Mouse (Mus musculus) myocyte (in vitro differentiated cells): ENCODE results near the gene Dnajb13. TPM values are rescaled to one million over a fixed set of nuclear protein-coding genes. Genes with fewer than 3 reads are reported as not detected.

Experiments used
- H3K27me3 ChIP-seq: one replicate; pipeline ENCODE4 v1.6.1; 2011; ENCODE audit not compliant: control insufficient read depth, insufficient read depth, insufficient read length
- H3K36me3 ChIP-seq: one replicate; pipeline ENCODE4 v1.6.1; 2011; ENCODE audit not compliant: control insufficient read depth, insufficient read depth
- H3K4me2 ChIP-seq: one replicate; pipeline ENCODE4 v1.6.1; 2011; ENCODE audit warnings: low read depth, control low read depth
- H3K4me3 ChIP-seq: one replicate; pipeline ENCODE4 v1.5.1; 2011; ENCODE audit warnings: mild to moderate bottlenecking, control low read depth, moderate library complexity
- H3K79me2 ChIP-seq: one replicate; pipeline ENCODE4 v1.6.1; 2011; ENCODE audit not compliant: control insufficient read depth, insufficient read depth
- H3ac ChIP-seq: one replicate; pipeline ENCODE4 v1.6.1; 2011; ENCODE audit not compliant: control insufficient read depth, insufficient read length
- CEBPB ChIP-seq: IDR thresholded peaks from 2 replicates; pipeline ENCODE4 v1.6.1; 2011; ENCODE audit warnings: mild to moderate bottlenecking, moderate library complexity; ENCODE audit not compliant: poor library complexity, insufficient read depth, severe bottlenecking
- E2F4 ChIP-seq: IDR thresholded peaks from one replicate; pipeline ENCODE4 v1.6.1; 2011; ENCODE audit warnings: mild to moderate bottlenecking, control low read depth, moderate library complexity; ENCODE audit not compliant: insufficient read depth
- MAX ChIP-seq: IDR thresholded peaks from one replicate; pipeline ENCODE4 v1.6.1; 2011; ENCODE audit warnings: low read depth, mild to moderate bottlenecking, control low read depth
- MYOD1 ChIP-seq, 3 experiments: IDR thresholded peaks; one replicate each; pipeline ENCODE4 v1.6.1; 2011; ENCODE audit warnings: control low read depth in 2 of 3, low read depth in 2 of 3, mild to moderate bottlenecking in 2 of 3, moderate library complexity in 1 of 3; ENCODE audit not compliant: insufficient read length in 2 of 3, control insufficient read depth in 1 of 3
- MYOG ChIP-seq, 3 experiments: IDR thresholded peaks; one replicate each; pipeline ENCODE4 v1.6.1; 2011; ENCODE audit warnings: control low read depth in 2 of 3, low read depth in 2 of 3, mild to moderate bottlenecking in 2 of 3; ENCODE audit not compliant: insufficient read length in 2 of 3, control insufficient read depth in 1 of 3, insufficient read depth in 1 of 3
- POLR2A ChIP-seq: IDR thresholded peaks from one replicate; pipeline ENCODE4 v1.6.1; 2011; ENCODE audit warnings: low read depth, mild to moderate bottlenecking, control low read depth, moderate library complexity; ENCODE audit not compliant: insufficient read length
- POLR2AphosphoS2 ChIP-seq: IDR thresholded peaks from one replicate; pipeline ENCODE4 v1.6.1; 2011; ENCODE audit warnings: low read depth, control low read depth; ENCODE audit not compliant: insufficient read length
- REST ChIP-seq: IDR thresholded peaks from one replicate; pipeline ENCODE4 v1.6.1; 2011; ENCODE audit warnings: mild to moderate bottlenecking, control low read depth, moderate library complexity; ENCODE audit not compliant: insufficient read depth, insufficient read length
- SRF ChIP-seq: IDR thresholded peaks from one replicate; pipeline ENCODE4 v1.6.1; 2011; ENCODE audit warnings: low read depth; ENCODE audit not compliant: control insufficient read depth, insufficient read length
- TCF12 ChIP-seq: IDR thresholded peaks from one replicate; pipeline ENCODE4 v1.6.1; 2011; ENCODE audit warnings: mild to moderate bottlenecking, control low read depth; ENCODE audit not compliant: poor library complexity, insufficient read depth, severe bottlenecking
- TCF3 ChIP-seq: IDR thresholded peaks from one replicate; pipeline ENCODE4 v1.6.1; 2011; ENCODE audit warnings: low read depth, control low read depth; ENCODE audit not compliant: insufficient read length
- USF1 ChIP-seq: IDR thresholded peaks from one replicate; pipeline ENCODE4 v1.6.1; 2011; ENCODE audit warnings: low read depth, mild to moderate bottlenecking, control low read depth, moderate library complexity
- polyA plus RNA-seq: library from polyadenylated mRNA; unstranded; fragments of >200 nt; fragmentation: generic; extraction: Trizol; gene quantifications from one replicate; pipeline ENCODE4 v1.2.1, GENCODE M21; 2012; ENCODE audit warnings: missing spikeins

The Dnajb13 gene
- polyA plus RNA-seq, 1 experiment = 0.46 TPM

DNA sequence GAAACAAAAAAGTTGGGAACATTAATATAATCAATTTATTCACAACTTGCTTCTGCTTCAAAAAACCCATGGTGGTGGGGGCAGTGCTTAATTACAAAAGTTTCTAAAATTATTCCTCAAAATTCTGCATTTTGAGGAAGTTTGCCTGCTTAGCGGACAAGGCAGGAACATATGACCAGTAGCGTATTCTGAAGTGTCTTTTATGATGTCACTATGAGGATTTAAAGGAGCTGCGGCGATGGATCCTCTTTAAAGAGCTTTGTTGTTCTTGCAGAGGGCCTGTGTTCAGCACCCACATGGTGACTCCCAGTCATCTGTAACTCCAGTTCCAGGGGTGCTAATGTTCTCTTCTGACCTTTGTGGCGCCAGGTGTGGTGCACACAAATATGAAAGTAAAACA lies 16.0 kb upstream of the Dnajb13 start:
- H3K27me3 ChIP-seq = no peaks in the 10 kb centered on the region
- H3K79me2 ChIP-seq = no peaks in the 10 kb centered on the region
- H3ac ChIP-seq = no peak overlapping the region
- H3K4me3 ChIP-seq = no peak overlapping the region
- H3K36me3 ChIP-seq = no peaks in the 10 kb centered on the region
- H3K4me2 ChIP-seq = no peak overlapping the region
- TF ChIP-seq USF1 = no peak
- no peak for TF ChIP-seq MYOG (IDR thresholded peaks at IDR 0.05; ENCODE audit: control insufficient read depth in 1 of 3, insufficient read depth in 1 of 3, insufficient read length in 2 of 3, low read depth in 2 of 3)
- no peak for TF ChIP-seq REST
- no peak for TF ChIP-seq MAX
- no peak for TF ChIP-seq TCF12
- TF ChIP-seq MYOD1 (IDR thresholded peaks at IDR 0.05; ENCODE audit: control insufficient read depth in 1 of 3, insufficient read length in 2 of 3, low read depth in 2 of 3) = no peak
- TF ChIP-seq POLR2A = no peak
- no peak for TF ChIP-seq E2F4
- no peak for TF ChIP-seq POLR2AphosphoS2
- TF ChIP-seq CEBPB = no peak
- TF ChIP-seq TCF3 = no peak
- TF ChIP-seq SRF = no peak

DNA sequence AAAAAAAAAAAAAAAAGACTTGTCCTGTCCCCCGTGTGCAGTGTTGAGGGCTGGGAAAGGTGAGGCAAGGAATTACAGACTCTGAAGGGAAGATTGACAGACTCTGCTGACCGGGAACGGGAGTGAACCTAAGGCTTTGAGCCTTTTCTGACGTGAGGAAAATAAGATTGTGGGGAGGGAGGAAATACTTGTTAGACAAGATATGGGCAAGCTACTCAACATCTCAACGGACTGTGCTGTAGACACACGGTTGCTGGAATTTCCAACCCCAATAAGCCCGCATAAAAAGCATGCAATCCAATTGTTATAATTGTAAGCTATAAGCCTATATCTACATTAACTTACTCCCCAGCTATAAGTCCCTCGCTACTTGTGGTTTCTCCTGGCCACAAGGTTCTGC lies 9.9 kb upstream of the Dnajb13 start:
- Histone ChIP-seq H3K4me3 (no peak overlapping the region), H3K4me2 (no peak overlapping the region), H3K27me3 (peaks cover 5% of the 10 kb centered on the region), H3K79me2 (no peaks in the 10 kb centered on the region), H3K36me3 (no peaks in the 10 kb centered on the region), H3ac (no peak overlapping the region)
- no peak for TF ChIP-seq TCF3
- TF ChIP-seq REST = no peak
- TF ChIP-seq MYOD1 (IDR thresholded peaks at IDR 0.05; ENCODE audit: control insufficient read depth in 1 of 3, insufficient read length in 2 of 3, low read depth in 2 of 3) = no peak
- no peak for TF ChIP-seq CEBPB
- no peak for TF ChIP-seq MAX
- TF ChIP-seq TCF12 = no peak
- TF ChIP-seq POLR2AphosphoS2 = no peak
- TF ChIP-seq POLR2A = no peak
- no peak for TF ChIP-seq USF1
- no peak for TF ChIP-seq SRF
- no peak for TF ChIP-seq E2F4
- TF ChIP-seq MYOG (IDR thresholded peaks at IDR 0.05; ENCODE audit: control insufficient read depth in 1 of 3, insufficient read depth in 1 of 3, insufficient read length in 2 of 3, low read depth in 2 of 3) = no peak

DNA sequence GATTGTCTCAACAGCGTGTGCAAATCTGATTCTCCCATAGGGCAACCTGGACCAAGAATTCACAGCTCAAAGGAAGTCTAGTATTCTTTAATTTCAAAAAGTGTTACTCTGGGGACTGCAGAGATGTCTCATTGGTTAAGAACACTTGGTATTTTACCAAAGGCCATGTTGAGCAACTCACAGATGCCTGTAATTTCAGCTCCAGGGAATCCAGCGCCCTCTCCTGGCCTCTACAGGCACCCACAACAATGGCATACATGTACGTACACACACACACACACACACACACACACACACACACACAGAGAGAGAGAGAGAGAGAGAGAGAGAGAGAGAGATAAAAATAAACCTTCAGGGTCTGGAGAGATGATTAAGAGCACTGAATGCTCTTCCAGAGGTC lies 7.5 kb upstream of the Dnajb13 start:
- Histone ChIP-seq H3K4me3 (no peak overlapping the region), H3K27me3 (peaks cover 5% of the 10 kb centered on the region), H3ac (no peak overlapping the region), H3K4me2 (no peak overlapping the region), H3K36me3 (no peaks in the 10 kb centered on the region), H3K79me2 (no peaks in the 10 kb centered on the region)
- TF ChIP-seq E2F4 (no peak), TCF3 (no peak), SRF (no peak), MYOD1 (IDR thresholded peaks at IDR 0.05; ENCODE audit: control insufficient read depth in 1 of 3, insufficient read length in 2 of 3, low read depth in 2 of 3) (no peak), REST (no peak), TCF12 (no peak), MAX (no peak), POLR2AphosphoS2 (no peak), USF1 (no peak), CEBPB (no peak)

DNA sequence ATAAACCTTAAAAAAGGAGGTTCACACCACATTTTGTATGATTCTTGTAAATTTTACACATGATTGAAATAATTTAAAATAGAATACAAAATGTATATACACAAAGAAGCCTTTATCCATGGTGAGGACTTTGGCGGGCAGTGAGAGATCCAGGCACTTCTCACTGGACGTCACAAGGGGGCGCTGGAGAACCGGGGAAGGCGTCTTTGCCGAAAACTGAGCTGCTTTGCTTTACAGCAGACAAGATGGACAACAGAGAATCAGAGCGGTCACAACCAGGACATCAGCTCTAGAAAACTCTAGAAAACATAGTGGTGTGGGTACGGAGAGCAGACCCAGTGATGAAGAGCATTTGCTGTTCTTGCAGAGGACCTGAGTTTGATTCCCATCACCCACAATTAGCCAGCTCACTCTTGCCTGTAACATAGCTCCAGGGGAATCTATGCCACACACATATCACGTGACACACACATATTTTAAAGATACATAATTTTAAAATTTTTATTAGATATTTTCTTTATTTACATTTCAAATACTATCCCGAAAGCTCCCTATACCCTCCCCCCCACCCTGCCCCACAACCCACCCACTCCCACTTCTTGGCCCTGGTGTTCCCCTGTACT lies 6.0 kb upstream of the Dnajb13 start:
- Histone ChIP-seq H3K36me3 (no peaks in the 10 kb centered on the region), H3K4me2 (peak overlapping the region; percentile 55), H3K27me3 (peaks cover 5% of the 10 kb centered on the region), H3K79me2 (no peaks in the 10 kb centered on the region), H3ac (no peak overlapping the region), H3K4me3 (no peak overlapping the region)
- TF ChIP-seq USF1 (peak; percentile 35), POLR2AphosphoS2 (no peak)

DNA sequence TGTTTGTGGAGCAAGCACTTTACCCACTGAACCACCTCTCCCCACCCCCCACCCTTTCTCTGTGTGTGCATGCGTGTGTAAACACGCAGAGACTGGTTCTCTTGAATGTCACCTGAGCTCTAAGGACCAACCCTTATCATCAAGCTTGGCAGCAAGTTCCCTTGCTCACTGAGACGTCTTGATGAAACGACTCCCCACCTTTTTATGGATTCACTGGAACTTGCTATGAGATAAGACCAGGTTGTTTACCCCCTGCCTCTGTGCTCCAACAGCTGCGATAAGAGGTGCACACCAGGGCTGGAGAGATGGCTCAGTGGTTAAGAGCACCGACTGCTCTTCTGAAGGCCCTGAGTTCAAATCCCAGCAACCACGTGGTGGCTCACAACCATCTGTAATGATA lies 5.4 kb upstream of the Dnajb13 start:
- Histone ChIP-seq H3K79me2 (no peaks in the 10 kb centered on the region), H3ac (no peak overlapping the region), H3K36me3 (no peaks in the 10 kb centered on the region), H3K4me3 (no peak overlapping the region), H3K4me2 (no peak overlapping the region), H3K27me3 (peaks cover 5% of the 10 kb centered on the region)
- no peak for TF ChIP-seq TCF12
- no peak for TF ChIP-seq CEBPB
- TF ChIP-seq REST = no peak
- no peak for TF ChIP-seq MYOD1 (IDR thresholded peaks at IDR 0.05; ENCODE audit: control insufficient read depth in 1 of 3, insufficient read length in 2 of 3, low read depth in 2 of 3)
- no peak for TF ChIP-seq USF1
- TF ChIP-seq MYOG (IDR thresholded peaks at IDR 0.05; ENCODE audit: control insufficient read depth in 1 of 3, insufficient read depth in 1 of 3, insufficient read length in 2 of 3, low read depth in 2 of 3) = no peak
- no peak for TF ChIP-seq POLR2AphosphoS2
- TF ChIP-seq POLR2A = no peak
